Mouse (Mus musculus) liver, embryonic 14.5 days (tissue): ENCODE results near the gene Tmem208. TPM values are rescaled to one million over a fixed set of nuclear protein-coding genes. Genes with fewer than 3 reads are reported as not detected.

Source experiments
- ATAC-seq: fragments of 200-750 bp; cut with Nextera tagmentation; 2 replicates; pipeline ENCODE4 v1.8.0; 2017; ENCODE audit warnings: moderate number of reproducible peaks, mild to moderate bottlenecking, moderate library complexity; ENCODE audit not compliant: insufficient read depth
- DNase-seq, 3 experiments: peaks; one replicate each; pipeline ENCODE4 v3.0.0-alpha.2; 2012 to 2013; ENCODE audit warnings: low read depth in 3 of 3, low spot score in 3 of 3
- H3K27ac ChIP-seq: fragments of 300-500 bp; sonication (generic); 2 replicates; pipeline ENCODE4 v1.5.1; 2014; ENCODE audit warnings: moderate library complexity, mild to moderate bottlenecking, control low read depth, inconsistent platforms
- H3K27me3 ChIP-seq: fragments of 300-500 bp; sonication (generic); 2 replicates; pipeline ENCODE4 v1.6.1; 2014; ENCODE audit warnings: mild to moderate bottlenecking, low read length, moderate library complexity; ENCODE audit not compliant: control insufficient read depth, insufficient read depth
- H3K36me3 ChIP-seq: fragments of 300-500 bp; sonication (generic); replicated peaks from 2 replicates; pipeline ENCODE4 v1.6.1; 2014; ENCODE audit warnings: low read depth; ENCODE audit not compliant: control insufficient read depth, insufficient read depth
- H3K4me1 ChIP-seq, 2 experiments: fragments of 200-500 bp in 1 of 2; fragments of 300-500 bp in 1 of 2; sonication (generic) in 1 of 2; replicated peaks; 2 replicates each; pipeline ENCODE4 v1.6.1; 2012 to 2014; ENCODE audit warnings: antibody characterized with exemption in 1 of 2, inconsistent platforms in 1 of 2, low read length in 1 of 2; ENCODE audit not compliant: control insufficient read depth in 2 of 2, insufficient read depth in 2 of 2
- H3K4me2 ChIP-seq: fragments of 300-500 bp; sonication (generic); 2 replicates; pipeline ENCODE4 v1.6.1; 2014; ENCODE audit warnings: low read depth, mild to moderate bottlenecking, control low read depth, moderate library complexity
- H3K4me3 ChIP-seq, 2 experiments: fragments of 200-500 bp in 1 of 2; fragments of 300-500 bp in 1 of 2; sonication (generic) in 1 of 2; 2 replicates each; pipeline ENCODE4 v1.5.1; 2012 to 2014; ENCODE audit warnings: low read depth in 2 of 2, low read length in 2 of 2, mild to moderate bottlenecking in 2 of 2, control low read depth in 1 of 2, inconsistent platforms in 1 of 2, moderate library complexity in 1 of 2; ENCODE audit not compliant: insufficient read depth in 1 of 2
- H3K9ac ChIP-seq: fragments of 300-500 bp; sonication (generic); replicated peaks from 2 replicates; pipeline ENCODE4 v1.6.1; 2014; ENCODE audit warnings: mild to moderate bottlenecking, control low read depth, moderate library complexity
- H3K9me3 ChIP-seq: fragments of 300-500 bp; sonication (generic); 2 replicates; pipeline ENCODE4 v1.6.1; 2016; ENCODE audit warnings: low read length, mixed read lengths; ENCODE audit not compliant: control insufficient read depth
- CTCF ChIP-seq: IDR thresholded peaks from 2 replicates; pipeline ENCODE4 v1.5.1; 2016; ENCODE audit warnings: antibody characterized with exemption, low read depth, control low read depth
- EP300 ChIP-seq: IDR thresholded peaks from 2 replicates; pipeline ENCODE4 v1.6.1; 2016; ENCODE audit warnings: antibody characterized with exemption, low read depth
- WGBS: fragments of 180-500 bp; shearing (Covaris S2); extraction: QIAGEN DNeasy Blood & Tissue Kit; methylation state at CpG from one replicate; pipeline ENCODE4 v1.1.7; 2014; ENCODE audit not compliant: insufficient replicate concordance; 5-methylcytosine and 5-hydroxymethylcytosine counted together
- polyA plus RNA-seq, 2 experiments: library from polyadenylated mRNA; depleted of rRNA in 1 of 2; stranded (reverse) in 1 of 2; unstranded in 1 of 2; fragments of >200 nt; fragmentation: Nextera tagmentation in 1 of 2; extraction: Ambion mirVana in 1 of 2; gene quantifications; 2 replicates each; pipeline versions ENCODE4 v1.2.1 to v1.2.3; 2012 to 2014

Tmem208 gene
- polyA plus RNA-seq, 2 experiments, result 59.1 to 103 TPM

GRCm38 (mm10) chr8:105293405-105293804 is 32.7 kb upstream of the Tmem208 start:
- ATAC-seq (no peak), DNase-seq (no peak)
- H3K4me3 ChIP-seq, result no peak overlapping the region
- H3K27me3 ChIP-seq, result peaks cover 12% of the 10 kb centered on the region
- H3K9ac ChIP-seq, result no peak overlapping the region
- WGBS, result 81% methylated on average over 19 of the region's 19 CpGs
- peaks cover 20 to 29% of the 10 kb centered on the region in 2 experiments for H3K4me1 ChIP-seq
- peaks cover under 1% of the 10 kb centered on the region; the same call in 1 of the 2 replicates for H3K36me3 ChIP-seq
- TF ChIP-seq EP300 (no peak), CTCF (no peak)
- no peak overlapping the region for H3K27ac ChIP-seq
- H3K4me2 ChIP-seq, result no peak overlapping the region
- H3K9me3 ChIP-seq, result no peaks in the 10 kb centered on the region

- Histone ChIP-seq H3K36me3 (peaks cover 12% of the 10 kb centered on the region), H3K27me3 (peaks cover 11% of the 10 kb centered on the region), H3K4me2 (0 out of 2 replicates have a peak overlapping the region, but pooled peaks have one; percentile 6), H3K9me3 (no peaks in the 10 kb centered on the region), H3K27ac (no peak overlapping the region), H3K9ac (no peak overlapping the region), H3K4me1 (peaks cover 18 to 29% of the 10 kb centered on the region in 2 experiments), H3K4me3 (no peak overlapping the region)
- 74% methylated on average over 9 of the region's 9 CpGs for WGBS
- no peak for DNase-seq
- ATAC-seq, result no peak
- TF ChIP-seq CTCF, result no peak
- no peak for TF ChIP-seq EP300
These were observed 31.4 kb upstream of the Tmem208 start for GRCm38 (mm10) chr8:105294776-105295175.

GRCm38 (mm10) chr8:105295256-105295655 is 30.9 kb upstream of the Tmem208 start:
- peaks cover 18 to 27% of the 10 kb centered on the region in 2 experiments for H3K4me1 ChIP-seq

DNA sequence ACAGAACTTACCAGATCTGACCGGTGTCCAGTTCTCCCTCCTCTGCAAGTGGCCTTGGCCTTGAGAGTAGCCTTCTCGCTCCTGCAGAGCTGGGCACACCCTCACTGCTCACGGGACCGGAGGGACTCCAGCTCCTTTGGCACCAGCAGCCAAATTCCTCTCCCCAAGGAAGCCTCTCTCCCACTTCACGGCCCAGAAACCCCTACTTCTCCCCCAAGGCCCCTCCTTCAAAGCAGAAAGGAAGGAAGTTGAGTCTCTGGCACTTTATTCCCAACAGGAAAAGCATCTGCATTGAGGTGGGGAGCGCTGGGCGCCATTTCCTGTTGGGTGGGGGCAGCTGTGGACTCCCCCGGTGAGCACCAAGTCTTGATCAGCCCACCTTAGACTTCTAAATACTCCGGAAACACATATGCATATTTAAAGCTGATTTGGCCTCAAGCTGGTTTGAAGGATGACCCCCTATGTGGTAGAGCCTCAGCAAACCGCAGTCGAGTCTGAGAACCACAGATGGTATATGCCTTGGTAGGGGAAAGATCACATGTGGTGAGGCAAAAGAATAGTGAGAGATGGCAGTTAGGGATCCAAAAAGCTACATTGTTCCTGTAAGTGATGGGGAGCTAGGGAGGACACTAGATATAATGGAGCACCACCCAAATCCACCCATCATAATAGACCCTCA is 30.1 kb upstream of the Tmem208 start, which contains the start of gene Exoc3l:
Gene Exoc3l (minus strand): TSS at position 207 of the 679 bp plus-strand sequence.
- ATAC-seq (no peak), DNase-seq (no peak)
- H3K27ac ChIP-seq, result peak within 1 kb of the TSS; percentile 97
- peak within 1 kb of the TSS; percentile 95 for H3K9ac ChIP-seq
- H3K4me2 ChIP-seq, result peak within 1 kb of the TSS; percentile 99
- peaks cover 25 to 33% of the 10 kb centered on the region in 2 experiments for H3K4me1 ChIP-seq
- peak within 1 kb of the TSS; percentile 97 to 98 for H3K4me3 ChIP-seq
- no peaks in the 10 kb centered on the region for H3K9me3 ChIP-seq
- no peaks in the 10 kb centered on the region for H3K27me3 ChIP-seq
- WGBS, result 25% methylated on average over 11 of the region's 11 CpGs
- TF ChIP-seq CTCF, result no peak
- no peak for TF ChIP-seq EP300
- peaks cover 24% of the 10 kb centered on the region for H3K36me3 ChIP-seq

More at GRCm38 (mm10) chr8:105295256-105295655, 30.9 kb upstream of the Tmem208 start:
- H3K36me3 ChIP-seq, result peaks cover 16% of the 10 kb centered on the region
- no peak overlapping the region for H3K4me2 ChIP-seq
- no peak for DNase-seq
- H3K27me3 ChIP-seq, result peaks cover 6% of the 10 kb centered on the region
- H3K9me3 ChIP-seq, result no peaks in the 10 kb centered on the region
- H3K9ac ChIP-seq, result no peak overlapping the region
- no peak for ATAC-seq
- TF ChIP-seq EP300 (no peak), CTCF (no peak)
- H3K27ac ChIP-seq, result no peak overlapping the region
- 54% methylated on average over 11 of the region's 11 CpGs for WGBS
- 0 out of 4 replicates have a peak overlapping the region, but pooled peaks of 1 of the 2 experiments have one; percentile 4 for H3K4me3 ChIP-seq

GRCm38 (mm10) chr8:105297511-105298192 is 28.5 kb upstream of the Tmem208 start, which contains the start of gene E2f4:
Gene E2f4, plus strand, starts transcription at chr8:105297663.
- WGBS, result under 1% methylated on average over 58 of the region's 58 CpGs
- H3K36me3 ChIP-seq, result peaks cover 40% of the 10 kb centered on the region
- H3K9ac ChIP-seq, result peak within 1 kb of the TSS; percentile 95
- DNase-seq (peak; percentile 84 to 86 (median 86)), ATAC-seq (peak; percentile 72)
- H3K4me1 ChIP-seq, result peaks cover 38 to 46% of the 10 kb centered on the region in 2 experiments
- peak within 1 kb of the TSS; percentile 97 for H3K27ac ChIP-seq
- peak within 1 kb of the TSS; percentile 99 for H3K4me2 ChIP-seq
- 0 out of 2 replicates have a peak, but pooled peaks have one; percentile 5 for TF ChIP-seq CTCF
- no peak; the same call in 1 of the 2 replicates for TF ChIP-seq EP300
- H3K9me3 ChIP-seq, result no peaks in the 10 kb centered on the region
- peak within 1 kb of the TSS; percentile 97 to 98 for H3K4me3 ChIP-seq
- H3K27me3 ChIP-seq, result no peaks in the 10 kb centered on the region
